Mouse (Mus musculus) heart, embryonic 13.5 days (tissue): Measurements from ENCODE around the gene Parva. TPM values are rescaled to one million over a fixed set of nuclear protein-coding genes. Genes with fewer than 3 reads are reported as not detected.

Source experiments
- ATAC-seq: fragments of 200-750 bp; cut with Nextera tagmentation; 2 replicates; pipeline ENCODE4 v1.8.0; 2017; ENCODE audit warnings: moderate TSS enrichment; ENCODE audit not compliant: insufficient number of reproducible peaks, low FRiP score, low TSS enrichment; ENCODE audit errors: extremely low read depth
- H3K27ac ChIP-seq: fragments of 300-500 bp; sonication (generic); replicated peaks from 2 replicates; pipeline ENCODE4 v1.5.1; 2015; ENCODE audit warnings: moderate library complexity, mild to moderate bottlenecking, inconsistent platforms
- H3K27me3 ChIP-seq: fragments of 300-500 bp; sonication (generic); replicated peaks from 2 replicates; pipeline ENCODE4 v1.6.1; 2015; ENCODE audit warnings: mild to moderate bottlenecking, inconsistent platforms
- H3K36me3 ChIP-seq: fragments of 300-500 bp; sonication (generic); 2 replicates; pipeline ENCODE4 v1.6.1; 2015; ENCODE audit warnings: mild to moderate bottlenecking, inconsistent platforms
- H3K4me1 ChIP-seq: fragments of 300-500 bp; sonication (generic); 2 replicates; pipeline ENCODE4 v1.6.1; 2015; ENCODE audit warnings: inconsistent platforms
- H3K4me2 ChIP-seq: fragments of 300-500 bp; sonication (generic); 2 replicates; pipeline ENCODE4 v1.6.1; 2015; ENCODE audit warnings: inconsistent platforms, mild to moderate bottlenecking, moderate library complexity
- H3K4me3 ChIP-seq: fragments of 300-500 bp; sonication (generic); 2 replicates; pipeline ENCODE4 v1.5.1; 2015; ENCODE audit warnings: moderate library complexity, mild to moderate bottlenecking, inconsistent platforms
- H3K9ac ChIP-seq: fragments of 300-500 bp; sonication (generic); 2 replicates; pipeline ENCODE4 v1.6.1; 2015; ENCODE audit warnings: inconsistent platforms, mild to moderate bottlenecking, moderate library complexity
- H3K9me3 ChIP-seq: fragments of 300-500 bp; sonication (generic); 2 replicates; pipeline ENCODE4 v1.6.1; 2016; ENCODE audit warnings: inconsistent platforms
- WGBS: fragments of 180-500 bp; shearing (Covaris S2); methylation state at CpG from one replicate; pipeline ENCODE4 v1.1.7; 2015; ENCODE audit warnings: mixed read lengths; 5-methylcytosine and 5-hydroxymethylcytosine counted together
- polyA plus RNA-seq: library from polyadenylated mRNA; unstranded; fragments of >200 nt; fragmentation: Nextera tagmentation; extraction: Ambion mirVana; gene quantifications from 2 replicates; pipeline ENCODE4 v1.2.1, GENCODE M21; 2015

Parva gene
- polyA plus RNA-seq, 1 experiment from 2014 or later: 83.7 TPM

GRCm38 (mm10) chr7:112455566-112456110 lies 28.3 kb downstream of the Parva start:
- WGBS: 57% methylated on average over 5 of the region's 5 CpGs

GRCm38 (mm10) chr7:112457373-112457772 lies 30.1 kb downstream of the Parva start:
- Histone ChIP-seq H3K9ac (no peak overlapping the region), H3K4me1 (peaks cover 67% of the 10 kb centered on the region), H3K9me3 (no peaks in the 10 kb centered on the region), H3K4me3 (no peak overlapping the region), H3K27me3 (no peaks in the 10 kb centered on the region), H3K36me3 (no peaks in the 10 kb centered on the region), H3K4me2 (no peak overlapping the region), H3K27ac (no peak overlapping the region)
- ATAC-seq: no peak
- WGBS: 85% methylated on average over 4 of the region's 4 CpGs

More at GRCm38 (mm10) chr7:112455566-112456110, 28.3 kb downstream of the Parva start:
- H3K9ac ChIP-seq: no peak overlapping the region
- H3K36me3 ChIP-seq: no peaks in the 10 kb centered on the region
- peaks cover 67% of the 10 kb centered on the region for H3K4me1 ChIP-seq
- no peak for ATAC-seq
- H3K27me3 ChIP-seq: no peaks in the 10 kb centered on the region
- no peak overlapping the region for H3K4me2 ChIP-seq
- no peak overlapping the region for H3K4me3 ChIP-seq
- no peaks in the 10 kb centered on the region for H3K9me3 ChIP-seq
- no peak overlapping the region for H3K27ac ChIP-seq

- WGBS: 73% methylated on average over 4 of the region's 4 CpGs
- Histone ChIP-seq H3K4me2 (no peak overlapping the region), H3K36me3 (no peaks in the 10 kb centered on the region), H3K9ac (no peak overlapping the region), H3K27me3 (no peaks in the 10 kb centered on the region), H3K4me1 (peaks cover 71% of the 10 kb centered on the region), H3K27ac (no peak overlapping the region), H3K4me3 (no peak overlapping the region), H3K9me3 (no peaks in the 10 kb centered on the region)
- ATAC-seq: no peak
Observed at GRCm38 (mm10) chr7:112457920-112458319, 30.6 kb downstream of the Parva start.

- Histone ChIP-seq H3K9me3 (no peaks in the 10 kb centered on the region), H3K4me1 (peaks cover 72% of the 10 kb centered on the region), H3K27me3 (no peaks in the 10 kb centered on the region), H3K4me2 (no peak overlapping the region), H3K27ac (0 out of 2 replicates have a peak overlapping the region, but pooled peaks have one; percentile 20), H3K4me3 (no peak overlapping the region), H3K36me3 (no peaks in the 10 kb centered on the region), H3K9ac (no peak overlapping the region)
- 62% methylated on average over 5 of the region's 5 CpGs for WGBS
- no peak for ATAC-seq
Observed at GRCm38 (mm10) chr7:112458440-112458839, 31.1 kb downstream of the Parva start.

GRCm38 (mm10) chr7:112463074-112463473 lies 35.8 kb downstream of the Parva start:
- ATAC-seq: no peak
- Histone ChIP-seq H3K27me3 (no peaks in the 10 kb centered on the region), H3K4me2 (no peak overlapping the region), H3K36me3 (peaks cover 15% of the 10 kb centered on the region), H3K9me3 (no peaks in the 10 kb centered on the region), H3K27ac (peak overlapping the region; percentile 60), H3K4me3 (no peak overlapping the region), H3K4me1 (peaks cover 53% of the 10 kb centered on the region), H3K9ac (no peak overlapping the region)
- WGBS: 11% methylated on average over 2 of the region's 2 CpGs

GRCm38 (mm10) chr7:112465920-112466319 lies 38.6 kb downstream of the Parva start:
- Histone ChIP-seq H3K4me1 (peaks cover 66% of the 10 kb centered on the region), H3K36me3 (peaks cover 15% of the 10 kb centered on the region), H3K9me3 (no peaks in the 10 kb centered on the region), H3K4me3 (no peak overlapping the region), H3K27ac (no peak overlapping the region), H3K27me3 (no peaks in the 10 kb centered on the region), H3K4me2 (no peak overlapping the region), H3K9ac (no peak overlapping the region)
- 62% methylated on average over 3 of the region's 3 CpGs for WGBS
- ATAC-seq: no peak

- Histone ChIP-seq H3K4me1 (peaks cover 73% of the 10 kb centered on the region), H3K27ac (peak overlapping the region; percentile 92)
- no peak for ATAC-seq
Observed at GRCm38 (mm10) chr7:112466786-112467185, 39.5 kb downstream of the Parva start.

GRCm38 (mm10) chr7:112467687-112468111 lies 40.4 kb downstream of the Parva start:
- peak; percentile 49; the same call in 1 of the 2 replicates for ATAC-seq
- H3K4me1 ChIP-seq: peaks cover 73% of the 10 kb centered on the region
- H3K4me2 ChIP-seq: 0 out of 2 replicates have a peak overlapping the region, but pooled peaks have one; percentile 1
- H3K36me3 ChIP-seq: peaks cover 15% of the 10 kb centered on the region
- H3K27me3 ChIP-seq: no peaks in the 10 kb centered on the region
- WGBS: 21% methylated on average over 11 of the region's 11 CpGs
- no peak overlapping the region for H3K4me3 ChIP-seq
- H3K9ac ChIP-seq: peak overlapping the region; percentile 67
- peak overlapping the region; percentile 92 for H3K27ac ChIP-seq
- H3K9me3 ChIP-seq: no peaks in the 10 kb centered on the region

More at GRCm38 (mm10) chr7:112466786-112467185, 39.5 kb downstream of the Parva start:
- Histone ChIP-seq H3K9ac (peak overlapping the region; percentile 67; the same call in 1 of the 2 replicates), H3K27me3 (no peaks in the 10 kb centered on the region), H3K36me3 (peaks cover 15% of the 10 kb centered on the region), H3K4me3 (no peak overlapping the region), H3K4me2 (no peak overlapping the region), H3K9me3 (no peaks in the 10 kb centered on the region)
- 71% methylated on average over 3 of the region's 3 CpGs for WGBS

GRCm38 (mm10) chr7:112469817-112470216 lies 42.5 kb downstream of the Parva start:
- Histone ChIP-seq H3K9ac (peak overlapping the region; percentile 1; the same call in 1 of the 2 replicates), H3K27me3 (no peaks in the 10 kb centered on the region), H3K4me3 (no peak overlapping the region), H3K4me1 (peaks cover 83% of the 10 kb centered on the region), H3K4me2 (no peak overlapping the region), H3K27ac (no peak overlapping the region; the same call in 1 of the 2 replicates), H3K9me3 (no peaks in the 10 kb centered on the region), H3K36me3 (peaks cover 7% of the 10 kb centered on the region)
- 40% methylated on average over 5 of the region's 5 CpGs for WGBS
- no peak for ATAC-seq

GRCm38 (mm10) chr7:112471316-112471715 lies 44.0 kb downstream of the Parva start:
- no peak overlapping the region for H3K4me3 ChIP-seq
- H3K27ac ChIP-seq: peak overlapping the region; percentile 24; the same call in 1 of the 2 replicates
- H3K4me1 ChIP-seq: peaks cover 77% of the 10 kb centered on the region
- no peak for ATAC-seq
- H3K36me3 ChIP-seq: no peaks in the 10 kb centered on the region; the same call in 1 of the 2 replicates
- H3K9ac ChIP-seq: no peak overlapping the region
- WGBS: 61% methylated on average over 7 of the region's 7 CpGs
- H3K27me3 ChIP-seq: no peaks in the 10 kb centered on the region
- H3K4me2 ChIP-seq: no peak overlapping the region
- no peaks in the 10 kb centered on the region for H3K9me3 ChIP-seq

- H3K4me1 ChIP-seq: peaks cover 69% of the 10 kb centered on the region
- 48% methylated on average over 10 of the region's 10 CpGs for WGBS
Observed at GRCm38 (mm10) chr7:112472024-112472707, 44.9 kb downstream of the Parva start.

More at GRCm38 (mm10) chr7:112472024-112472707, 44.9 kb downstream of the Parva start:
- Histone ChIP-seq H3K4me2 (no peak overlapping the region), H3K9ac (peak overlapping the region; percentile 1), H3K27me3 (no peaks in the 10 kb centered on the region), H3K9me3 (no peaks in the 10 kb centered on the region), H3K4me3 (no peak overlapping the region), H3K27ac (0 out of 2 replicates have a peak overlapping the region, but pooled peaks have one; percentile 5), H3K36me3 (no peaks in the 10 kb centered on the region)
- ATAC-seq: no peak
